Mouse (Mus musculus) thymus, adult 2 months (tissue): ENCODE results near the gene Ghrh.

ENCODE experiments used
- CTCF ChIP-seq: fragments of 200-500 bp; IDR thresholded peaks from 2 replicates; pipeline ENCODE4 v1.5.1; 2012; ENCODE audit warnings: mild to moderate bottlenecking, control low read depth, low read length, moderate library complexity, borderline replicate concordance; ENCODE audit not compliant: control insufficient read depth, poor library complexity, insufficient read depth; ENCODE audit errors: extremely low read depth
- POLR2A ChIP-seq: fragments of 200-500 bp; IDR thresholded peaks from 2 replicates; pipeline ENCODE4 v1.6.1; 2012; ENCODE audit warnings: mild to moderate bottlenecking, low read length, control low read depth, moderate library complexity; ENCODE audit not compliant: control insufficient read depth, poor library complexity, insufficient read depth; ENCODE audit errors: extremely low read depth

DNA sequence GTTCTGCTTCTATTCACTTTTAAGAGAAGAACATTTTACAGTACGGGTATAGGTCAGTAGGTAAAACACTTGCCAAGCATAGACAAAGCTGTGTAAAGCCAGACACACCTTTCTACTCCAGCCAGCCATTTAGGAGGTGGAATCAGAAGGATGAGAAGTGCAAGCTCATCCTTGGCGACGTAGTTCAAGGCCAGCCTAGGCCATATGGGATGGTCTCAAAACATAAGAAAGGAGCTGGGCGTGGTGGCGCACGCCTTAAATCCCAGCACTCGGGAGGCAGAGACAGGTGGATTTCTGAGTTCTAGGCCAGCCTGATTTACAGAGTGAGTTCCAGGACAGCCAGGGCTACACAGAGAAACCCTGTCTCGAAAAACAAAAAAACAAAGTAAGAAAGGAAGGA, 37.7 kb downstream of the Ghrh start:
- TF ChIP-seq POLR2A = no peak
- no peak for TF ChIP-seq CTCF
